Mouse (Mus musculus) cerebral cortex, adult 2 months (tissue): ENCODE results near the gene Gm21209.

Source experiments
- WGBS: fragments of 180-500 bp; shearing (Covaris S2); methylation state at CpG from one replicate; pipeline ENCODE4 v1.1.7; 2018; 5-methylcytosine and 5-hydroxymethylcytosine counted together

The Gm21209 gene

GRCm38 (mm10) chrY:49570856-49571255 lies at the start of gene Gm21209:
Gene Gm21209 (plus strand): TSS chrY:49571156.
- WGBS: no CpG with 5 or more reads among the region's 6 CpGs
